ENCODE assay signal across 7 mouse cellular contexts in the genomic region with DNA sequence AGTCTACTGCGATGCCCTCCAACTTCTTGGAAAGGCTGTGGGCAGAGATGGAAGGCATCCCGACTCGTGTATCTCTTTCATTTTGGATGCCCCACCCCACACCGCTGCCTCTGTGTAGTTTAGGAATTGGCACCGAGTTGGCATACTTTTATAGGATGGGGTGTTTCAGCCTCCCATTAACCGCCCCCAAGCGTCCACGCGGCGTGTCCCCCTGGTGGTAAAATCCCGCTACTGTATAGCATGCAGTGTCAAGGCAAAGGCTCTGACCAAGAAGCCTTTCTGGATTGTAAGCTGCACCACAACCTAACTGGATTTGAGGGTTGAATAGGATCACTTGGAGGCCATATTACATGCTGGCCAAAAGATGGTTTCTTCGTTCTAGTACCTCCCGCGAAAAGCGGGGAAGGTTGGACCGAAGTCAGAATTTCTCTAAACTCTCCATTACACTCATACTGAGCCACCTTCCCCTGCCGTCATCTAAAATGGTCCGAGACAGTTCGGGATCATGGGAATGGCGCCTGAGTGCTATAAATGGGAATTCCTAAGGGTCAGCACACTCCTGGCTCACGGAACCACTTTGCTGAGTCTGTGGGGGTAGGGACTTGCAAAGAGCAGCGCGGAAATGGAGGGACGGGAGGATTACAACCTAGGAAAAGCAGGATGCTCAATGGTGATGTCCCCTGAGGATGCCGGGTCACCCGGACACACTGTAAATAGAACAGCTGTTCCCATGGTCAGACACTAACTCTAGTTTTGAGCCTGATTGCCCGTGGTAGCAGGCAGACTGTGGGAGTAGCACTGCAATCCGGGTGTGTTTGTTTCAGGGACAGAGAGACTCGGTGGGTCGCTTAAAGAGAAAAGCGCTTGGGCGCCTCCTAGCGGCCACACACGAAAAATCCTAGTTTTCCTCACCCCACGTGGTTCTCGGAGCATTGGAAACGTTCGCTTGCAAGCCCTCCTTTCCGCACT. TPM values are rescaled to one million over a fixed set of nuclear protein-coding genes. Genes with fewer than 3 reads are reported as not detected.
A peak's percentile ranks its signal among the peaks of the same experiment; 100 is the strongest.
DNase-seq lines count a peak whose midpoint lies in the region; ATAC-seq lines count a peak whose summit lies in the region.

No protein-coding gene starts in this region.

- no peaks in the 10 kb centered on the region for H3K36me3 ChIP-seq in forebrain, embryonic 12.5 days (replicated peaks)

- no peak overlapping the region for H3K9ac ChIP-seq in forebrain, embryonic 12.5 days

- H3K27me3 ChIP-seq in forebrain, embryonic 12.5 days, result peaks cover 95% of the 10 kb centered on the region

- H3K27ac ChIP-seq in forebrain, embryonic 12.5 days, result no peak overlapping the region

- WGBS in forebrain, embryonic 12.5 days, result 1% methylated on average over 39 of the region's 39 CpGs

- peak overlapping the region; percentile 26 for H3K4me3 ChIP-seq in forebrain, embryonic 12.5 days (replicated peaks)

- H3K9me3 ChIP-seq in forebrain, embryonic 12.5 days, result no peaks in the 10 kb centered on the region

- ATAC-seq in forebrain, embryonic 12.5 days (ENCODE audit: low FRiP score), result peak; percentile 64
- peak; percentile 76 to 90 for ATAC-seq in hematopoietic stem cell, adult 5-6 weeks (replicated peaks in 1 of 2; ENCODE audit: insufficient read depth in 1 of 2, low FRiP score in 2 of 2, low TSS enrichment in 1 of 2, low read depth in 1 of 2, poor library complexity in 2 of 2, severe bottlenecking in 2 of 2)

- H3K4me1 ChIP-seq in forebrain, embryonic 12.5 days, result peaks cover 18% of the 10 kb centered on the region

- peak; percentile 69 for DNase-seq in MN1 (ENCODE audit: low spot score)
- peak; percentile 51 for DNase-seq in c-Kit-positive CD71-positive TER-119-negative erythroid progenitor cells, embryonic 14.5 days (ENCODE audit: low read depth)
- peak; percentile 58 for DNase-seq in layer of hippocampus, adult 9-10 months (ENCODE audit: low spot score)
- DNase-seq in lung, postnatal 4 days, result peak; percentile 66 to 77
- peak; percentile 39 to 60 for DNase-seq in right cerebral cortex, adult 2 months (ENCODE audit: low spot score in 2 of 2)

- H3K4me2 ChIP-seq in forebrain, embryonic 12.5 days, result peak overlapping the region; percentile 49

RNA-seq across cellular contexts. Expression of a gene that starts 15.7 kb away (rescaled TPM):
- 7.7 and 9.2 TPM in 2 replicates for polyA plus RNA-seq in forebrain, embryonic 12.5 days (2016; fragmentation: Nextera tagmentation; extraction: Ambion mirVana)
- not detected in 2 replicates for total RNA-seq in hematopoietic stem cell, adult 5-6 weeks (2017)
